Mouse (Mus musculus) embryonic facial prominence, embryonic 12.5 days (tissue): ENCODE measurements around the gene Hist1h2aa. TPM values are rescaled to one million over a fixed set of nuclear protein-coding genes. Genes with fewer than 3 reads are reported as not detected.

ENCODE experiments used
- ATAC-seq: fragments of 200-750 bp; cut with Nextera tagmentation; 2 replicates; pipeline ENCODE4 v1.8.0; 2017; ENCODE audit not compliant: insufficient number of reproducible peaks, insufficient read depth, low FRiP score, low TSS enrichment
- H3K27ac ChIP-seq: fragments of 300-500 bp; sonication (generic); 2 replicates; pipeline ENCODE4 v1.5.1; 2016; ENCODE audit warnings: mild to moderate bottlenecking
- H3K27me3 ChIP-seq: fragments of 300-500 bp; sonication (generic); 2 replicates; pipeline ENCODE4 v1.6.1; 2016; ENCODE audit warnings: mild to moderate bottlenecking, moderate library complexity
- H3K36me3 ChIP-seq: fragments of 300-500 bp; sonication (generic); 2 replicates; pipeline ENCODE4 v1.6.1; 2016; ENCODE audit warnings: mild to moderate bottlenecking
- H3K4me1 ChIP-seq: fragments of 300-500 bp; sonication (generic); 2 replicates; pipeline ENCODE4 v1.6.1; 2016
- H3K4me2 ChIP-seq: fragments of 300-500 bp; sonication (generic); replicated peaks from 2 replicates; pipeline ENCODE4 v1.6.1; 2016; ENCODE audit warnings: mild to moderate bottlenecking, moderate library complexity
- H3K4me3 ChIP-seq: fragments of 300-500 bp; sonication (generic); 2 replicates; pipeline ENCODE4 v1.5.1; 2016; ENCODE audit warnings: mild to moderate bottlenecking
- H3K9ac ChIP-seq: fragments of 300-500 bp; sonication (generic); 2 replicates; pipeline ENCODE4 v1.6.1; 2016; ENCODE audit warnings: mild to moderate bottlenecking, moderate library complexity
- H3K9me3 ChIP-seq: fragments of 300-500 bp; sonication (generic); 2 replicates; pipeline ENCODE4 v1.6.1; 2016; ENCODE audit warnings: mild to moderate bottlenecking, moderate library complexity
- WGBS: fragments of 180-500 bp; shearing (Covaris S2); methylation state at CpG from one replicate; pipeline ENCODE4 v1.1.7; 2016; 5-methylcytosine and 5-hydroxymethylcytosine counted together
- microRNA-seq: library from miRNA; unstranded; fragments of <30 nt; microRNA quantifications from one replicate; pipeline ENCODE4, GENCODE M21; 2017
- polyA plus RNA-seq: library from polyadenylated mRNA; unstranded; fragments of >200 nt; fragmentation: Nextera tagmentation; extraction: Ambion mirVana; gene quantifications from 2 replicates; pipeline ENCODE4 v1.2.1, GENCODE M21; 2016

Hist1h2aa gene
- polyA plus RNA-seq, 1 experiment from 2014 or later = not detected

DNA sequence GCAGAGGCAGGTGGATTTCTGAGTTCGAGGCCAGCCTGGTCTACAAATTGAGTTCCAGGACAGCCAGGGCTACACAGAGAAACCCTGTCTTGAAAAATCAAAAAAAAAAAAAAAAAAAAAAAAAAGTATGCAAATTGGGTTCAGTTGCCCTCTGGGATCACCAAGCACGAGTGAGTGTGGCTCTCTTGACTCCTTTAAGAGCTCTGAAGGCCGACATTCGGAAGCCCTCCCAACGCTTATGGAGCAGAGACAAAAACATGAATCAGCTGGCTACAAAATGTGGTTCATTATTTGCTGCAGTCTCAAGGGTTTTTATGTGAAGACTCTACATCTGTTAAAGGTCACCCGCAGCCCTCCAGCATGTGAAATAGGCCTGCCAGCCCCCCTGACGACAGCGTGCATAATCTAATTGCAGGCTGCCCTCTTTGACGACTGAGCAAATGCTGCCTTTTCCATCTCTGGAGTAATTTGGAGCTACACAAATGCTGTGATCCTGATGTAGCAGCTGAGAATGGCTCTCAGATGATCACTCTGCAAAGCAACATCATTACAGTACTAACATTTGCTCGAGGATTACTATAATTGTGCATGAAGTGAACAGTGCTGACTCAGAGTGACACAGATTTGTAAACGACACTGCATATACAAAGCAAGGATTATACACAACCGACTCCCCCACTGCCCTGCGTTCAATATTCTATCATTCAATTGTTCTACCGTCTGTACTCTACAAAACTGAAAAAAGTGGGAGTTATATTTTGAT, 15.4 kb downstream of the Hist1h2aa start:
- Histone ChIP-seq H3K4me1 (peaks cover 4% of the 10 kb centered on the region; the same call in 1 of the 2 replicates), H3K4me3 (no peak overlapping the region), H3K9me3 (no peaks in the 10 kb centered on the region), H3K4me2 (no peak overlapping the region), H3K9ac (no peak overlapping the region), H3K27me3 (no peaks in the 10 kb centered on the region), H3K27ac (no peak overlapping the region), H3K36me3 (no peaks in the 10 kb centered on the region)
- WGBS = 40% methylated on average over 14 of the region's 14 CpGs
- ATAC-seq = no peak

DNA sequence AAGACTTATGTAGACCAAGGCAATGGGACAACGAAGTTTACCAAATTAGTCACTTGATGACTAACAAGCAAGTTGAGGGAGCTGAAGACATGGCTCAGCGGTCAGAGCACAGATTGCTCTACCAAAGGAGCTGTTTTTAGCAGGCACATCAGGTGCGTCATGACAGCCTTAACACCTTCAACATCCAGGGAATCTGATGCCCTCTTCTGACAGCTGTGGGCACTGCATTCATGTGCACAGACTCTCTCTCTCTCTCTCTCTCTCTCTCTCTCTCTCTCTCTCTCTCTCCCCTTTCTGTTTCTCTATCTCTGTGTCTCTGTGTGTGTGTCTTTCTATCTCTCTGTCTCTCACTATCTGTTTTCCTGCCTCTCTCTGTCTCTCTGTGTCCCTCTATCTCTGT, 16.7 kb downstream of the Hist1h2aa start:
- no peak for ATAC-seq
- H3K4me3 ChIP-seq = no peak overlapping the region
- no peak overlapping the region for H3K27ac ChIP-seq
- WGBS = 77% methylated on average over 3 of the region's 3 CpGs
- H3K4me2 ChIP-seq = no peak overlapping the region
- no peaks in the 10 kb centered on the region for H3K27me3 ChIP-seq
- no peaks in the 10 kb centered on the region for H3K36me3 ChIP-seq
- no peaks in the 10 kb centered on the region for H3K9me3 ChIP-seq
- no peak overlapping the region for H3K9ac ChIP-seq
- peaks cover 4% of the 10 kb centered on the region; the same call in 1 of the 2 replicates for H3K4me1 ChIP-seq

DNA sequence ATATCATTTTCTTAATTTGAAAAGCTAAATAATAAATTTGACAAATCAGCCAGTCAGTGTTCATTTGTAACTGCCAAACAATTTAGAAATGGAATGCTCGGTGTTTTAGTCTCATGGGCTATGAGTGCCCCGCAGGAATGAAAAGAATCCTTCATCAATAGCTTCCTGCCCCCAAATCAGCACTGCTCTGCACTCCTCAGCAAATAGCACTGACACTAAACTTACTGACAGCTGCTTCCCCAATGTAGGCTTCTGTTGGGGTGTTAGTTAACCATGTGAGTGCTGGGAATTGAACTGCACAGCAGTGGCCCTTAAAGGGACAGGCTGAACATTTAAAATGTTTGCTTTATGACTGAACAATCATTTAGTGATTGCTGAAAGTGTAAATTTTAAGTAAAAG, 25.5 kb downstream of the Hist1h2aa start:
- H3K27me3 ChIP-seq = no peaks in the 10 kb centered on the region
- no peaks in the 10 kb centered on the region for H3K36me3 ChIP-seq
- H3K27ac ChIP-seq = no peak overlapping the region
- no peaks in the 10 kb centered on the region for H3K4me1 ChIP-seq
- 16% methylated on average over 2 of the region's 2 CpGs for WGBS
- ATAC-seq = no peak
- H3K9ac ChIP-seq = no peak overlapping the region
- H3K4me3 ChIP-seq = no peak overlapping the region
- no peaks in the 10 kb centered on the region for H3K9me3 ChIP-seq
- no peak overlapping the region for H3K4me2 ChIP-seq

DNA sequence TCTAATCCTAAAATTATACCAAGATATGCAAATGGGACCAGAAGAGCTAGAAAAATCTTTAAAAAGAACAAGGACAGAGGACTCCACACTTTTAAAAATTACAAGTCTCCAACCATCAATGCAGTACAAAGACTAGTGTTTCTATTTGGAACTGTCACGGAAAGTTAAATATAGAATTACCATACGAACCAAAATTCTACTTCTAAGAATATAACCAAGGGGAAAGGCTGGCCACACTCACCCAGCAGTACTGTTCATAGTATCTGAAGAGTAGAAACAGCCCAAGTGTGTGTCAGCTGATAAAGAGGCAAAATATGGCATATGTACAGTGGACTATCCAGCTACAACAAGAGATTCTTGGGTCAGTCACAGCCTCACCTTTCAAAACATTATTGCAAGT, 30.6 kb downstream of the Hist1h2aa start:
- Histone ChIP-seq H3K27me3 (no peaks in the 10 kb centered on the region), H3K9me3 (no peaks in the 10 kb centered on the region), H3K36me3 (no peaks in the 10 kb centered on the region), H3K4me2 (no peak overlapping the region), H3K9ac (no peak overlapping the region), H3K27ac (no peak overlapping the region), H3K4me1 (no peaks in the 10 kb centered on the region), H3K4me3 (no peak overlapping the region)
- 74% methylated on average over 2 of the region's 2 CpGs for WGBS
- ATAC-seq = no peak

DNA sequence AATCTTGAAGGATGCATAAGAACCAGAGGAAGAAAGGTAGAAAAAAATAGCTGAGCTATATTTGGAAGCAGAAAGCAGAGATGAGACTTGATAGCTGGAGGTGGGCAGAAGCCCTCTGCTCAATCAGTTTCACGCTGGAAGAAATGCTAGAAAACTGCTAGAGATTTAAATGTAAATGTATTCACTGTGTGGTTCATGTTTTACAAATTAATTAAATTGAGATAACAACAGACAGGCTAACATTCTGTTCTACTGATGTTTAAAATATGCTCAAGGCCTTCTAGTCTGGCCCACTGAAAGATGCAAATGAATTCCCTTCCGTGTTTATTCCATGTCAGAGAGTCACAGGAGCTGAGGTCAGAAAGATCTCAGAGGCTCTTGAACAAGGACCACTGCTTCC, 37.6 kb downstream of the Hist1h2aa start:
- Histone ChIP-seq H3K36me3 (no peaks in the 10 kb centered on the region), H3K4me2 (no peak overlapping the region)
- WGBS = 62% methylated on average over 2 of the region's 2 CpGs

DNA sequence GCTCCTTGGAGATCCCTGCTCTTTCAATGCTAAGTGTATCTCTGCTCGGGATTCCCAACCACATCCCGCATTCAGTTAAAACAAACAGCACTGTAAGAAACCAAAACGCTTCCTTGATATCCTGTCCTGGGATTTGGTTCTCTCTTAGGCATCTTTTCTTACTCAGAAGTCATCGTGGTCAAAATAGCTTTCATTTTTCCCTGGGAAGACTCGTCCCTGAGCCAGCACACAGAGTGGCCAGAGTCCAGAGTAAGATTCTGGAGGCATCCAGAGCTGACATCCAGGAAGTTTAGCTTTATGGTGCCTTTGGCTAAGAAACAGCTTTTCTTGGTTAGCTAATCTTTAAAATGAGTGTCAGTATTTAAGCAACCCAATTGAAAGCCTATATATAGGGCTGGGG, 38.0 kb downstream of the Hist1h2aa start:
- no peaks in the 10 kb centered on the region for H3K27me3 ChIP-seq
- no peak for ATAC-seq
- H3K4me2 ChIP-seq = no peak overlapping the region
- no peaks in the 10 kb centered on the region for H3K36me3 ChIP-seq
- H3K9ac ChIP-seq = no peak overlapping the region
- H3K4me3 ChIP-seq = no peak overlapping the region
- H3K9me3 ChIP-seq = no peaks in the 10 kb centered on the region
- H3K4me1 ChIP-seq = no peaks in the 10 kb centered on the region
- WGBS = 70% methylated on average over 5 of the region's 5 CpGs
- H3K27ac ChIP-seq = no peak overlapping the region

More for the DNA sequence above, 37.6 kb downstream of the Hist1h2aa start:
- H3K27ac ChIP-seq = no peak overlapping the region
- H3K4me1 ChIP-seq = no peaks in the 10 kb centered on the region
- H3K9ac ChIP-seq = no peak overlapping the region
- H3K27me3 ChIP-seq = no peaks in the 10 kb centered on the region
- no peak overlapping the region for H3K4me3 ChIP-seq
- H3K9me3 ChIP-seq = no peaks in the 10 kb centered on the region
- ATAC-seq = no peak

Small RNAs within 50 kb of the gene (microRNA-seq; reads per million reads assigned to microRNA genes)
- gene Gm44344 = not detected

Other genes starting within 250 kb of the Hist1h2aa start
- gene Hist1h1t, start 238.6 kb upstream of the Hist1h2aa start, polyA plus RNA-seq = 0.24 and 0.25 TPM in 2 replicates
- 10.5 and 13.6 TPM in 2 replicates for gene Hist1h4c, start 236.0 kb upstream of the Hist1h2aa start, polyA plus RNA-seq
- 3.2 and 3.5 TPM in 2 replicates for gene Hfe, start 223.6 kb upstream of the Hist1h2aa start, polyA plus RNA-seq
- 20.5 and 22.8 TPM in 2 replicates for gene Hist1h1c, start 195.7 kb upstream of the Hist1h2aa start, polyA plus RNA-seq
- gene Hist1h3c, start 188.9 kb upstream of the Hist1h2aa start, polyA plus RNA-seq = 19.2 and 19.3 TPM in 2 replicates
- 3.6 and 5.0 TPM in 2 replicates for gene Hist1h2bb, start 187.7 kb upstream of the Hist1h2aa start, polyA plus RNA-seq
- gene Hist1h2ab, start 183.3 kb upstream of the Hist1h2aa start, polyA plus RNA-seq = 58.7 and 62.9 TPM in 2 replicates
- gene Hist1h3b, start 182.2 kb upstream of the Hist1h2aa start, polyA plus RNA-seq = 14.0 and 23.7 TPM in 2 replicates
- gene Hist1h4b, start 177.4 kb upstream of the Hist1h2aa start, polyA plus RNA-seq = 9.4 and 11.5 TPM in 2 replicates
- gene Hist1h4a, start 173.2 kb upstream of the Hist1h2aa start, polyA plus RNA-seq = 1.1 and 1.2 TPM in 2 replicates
- gene Hist1h3a, start 172.1 kb upstream of the Hist1h2aa start, polyA plus RNA-seq = 7.8 and 9.6 TPM in 2 replicates
- 4.0 and 5.8 TPM in 2 replicates for gene Hist1h1a, start 170.8 kb upstream of the Hist1h2aa start, polyA plus RNA-seq
- gene Trim38, start 164.5 kb upstream of the Hist1h2aa start, polyA plus RNA-seq = 0.10 TPM in 1 of 2 replicates, not detected in the other
- gene Slc17a2, start 127.5 kb upstream of the Hist1h2aa start, polyA plus RNA-seq = not detected in 2 replicates
- not detected in 2 replicates for gene Slc17a3, start 95.0 kb upstream of the Hist1h2aa start, polyA plus RNA-seq
- not detected in 2 replicates for gene Slc17a1, start 66.7 kb upstream of the Hist1h2aa start, polyA plus RNA-seq
- gene Slc17a4, start 19.5 kb upstream of the Hist1h2aa start, polyA plus RNA-seq = not detected in 2 replicates
- not detected in 2 replicates for gene Hist1h2ba, start 306 bp upstream of the Hist1h2aa start, polyA plus RNA-seq
- gene Scgn, start 56.8 kb downstream of the Hist1h2aa start, polyA plus RNA-seq = 0.40 TPM in 1 of 2 replicates, not detected in the other